Mouse (Mus musculus): ENCODE results near the gene Mymx. TPM values are rescaled to one million over a fixed set of nuclear protein-coding genes. Genes with fewer than 3 reads are reported as not detected.
"Not testable (repeated sequence)": the region's sequence is repeated elsewhere in the genome, so short reads cannot be mapped to it uniquely, and the experiment has no call there.

Mymx gene
- polyA plus RNA-seq, 1 experiment, result 22.6 TPM

DNA sequence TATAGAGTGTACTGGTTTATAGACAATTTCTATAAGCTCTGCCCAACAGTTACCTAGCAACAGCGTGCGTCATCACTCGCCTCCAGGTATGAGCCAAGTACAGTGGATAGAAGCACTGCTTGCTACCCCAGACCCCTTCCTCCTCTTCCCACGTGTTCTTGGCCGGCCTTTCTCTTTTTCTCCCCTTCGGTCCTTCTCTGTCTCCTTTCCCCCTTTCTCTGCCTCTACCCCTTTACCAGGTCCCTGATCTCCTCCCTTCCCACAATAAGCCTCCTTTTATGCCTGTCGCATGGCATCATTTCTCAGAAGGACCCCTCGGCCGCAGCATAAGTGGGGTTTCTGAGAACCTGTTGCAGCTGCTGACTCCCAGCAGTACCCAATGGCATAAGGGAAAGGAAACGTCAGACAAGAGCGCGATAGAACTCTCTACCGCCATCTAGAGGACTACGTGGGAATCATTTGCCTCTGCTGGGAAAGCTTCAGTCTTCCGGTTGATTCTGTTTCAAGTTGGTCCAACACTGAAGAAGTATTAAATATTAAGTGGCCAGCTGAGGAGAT is 24.8 kb upstream of the Mymx start:
- no peaks in the 10 kb centered on the region for H3K27me3 ChIP-seq (ENCODE audit: control insufficient read depth, insufficient read depth, low read length, poor library complexity, severe bottlenecking)
- peak overlapping the region; percentile 47; the same call in 1 of the 2 replicates for H3K27ac ChIP-seq (ENCODE audit: insufficient read depth, low read length)
- peak overlapping the region; percentile 62 for H3K4me3 ChIP-seq (ENCODE audit: low read depth, low read length)
- no peaks in the 10 kb centered on the region for H3K36me3 ChIP-seq (ENCODE audit: control insufficient read depth, insufficient read depth, low read length, poor library complexity, severe bottlenecking)
- peak; percentile 18 for TF ChIP-seq POLR2A (IDR thresholded peaks at IDR 0.05; ENCODE audit: insufficient read depth, low read length)
- no peak for TF ChIP-seq EP300 (IDR thresholded peaks at IDR 0.05; ENCODE audit: insufficient read depth, low read depth, low read length)
- peak; percentile 65 for TF ChIP-seq CTCF (IDR thresholded peaks at IDR 0.05; ENCODE audit: low read depth, low read length)
- peak overlapping the region; percentile 35; the same call in 1 of the 2 replicates for H3K9ac ChIP-seq (ENCODE audit: low read depth, poor library complexity, severe bottlenecking)
- no peaks in the 10 kb centered on the region for H3K9me3 ChIP-seq (replicated peaks; ENCODE audit: control insufficient read depth, insufficient read depth, low read length, poor library complexity, severe bottlenecking)
- H3K4me1 ChIP-seq (ENCODE audit: control insufficient read depth, insufficient read depth, low read length), result peaks cover 7% of the 10 kb centered on the region

DNA sequence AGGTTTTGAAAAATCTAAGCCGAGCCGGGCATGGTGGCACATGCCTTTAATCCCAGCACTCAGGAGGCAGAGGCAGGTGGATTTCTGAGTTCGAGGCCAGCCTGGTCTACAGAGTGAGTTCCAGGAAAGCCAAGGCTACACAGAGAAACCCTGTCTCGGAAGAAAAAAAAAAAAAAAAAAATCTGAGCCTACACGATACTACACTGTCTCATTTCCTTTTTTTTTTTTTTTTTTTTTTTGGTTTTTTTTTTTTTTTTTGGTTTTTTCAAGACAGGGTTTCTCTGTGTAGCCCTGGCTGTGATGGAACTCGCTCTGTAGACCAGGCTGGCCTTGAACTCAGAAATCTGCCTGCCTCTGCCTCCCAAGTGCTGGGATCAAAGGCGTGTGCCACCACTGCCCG is 21.5 kb upstream of the Mymx start:
- H3K27me3 ChIP-seq (ENCODE audit: control insufficient read depth, insufficient read depth, low read length, poor library complexity, severe bottlenecking); H3K9ac ChIP-seq (ENCODE audit: low read depth, poor library complexity, severe bottlenecking); H3K4me1 ChIP-seq (ENCODE audit: control insufficient read depth, insufficient read depth, low read length); H3K36me3 ChIP-seq (ENCODE audit: control insufficient read depth, insufficient read depth, low read length, poor library complexity, severe bottlenecking); H3K9me3 ChIP-seq (replicated peaks; ENCODE audit: control insufficient read depth, insufficient read depth, low read length, poor library complexity, severe bottlenecking); H3K27ac ChIP-seq (ENCODE audit: insufficient read depth, low read length); H3K4me3 ChIP-seq (ENCODE audit: low read depth, low read length): not testable (repeated sequence)

DNA sequence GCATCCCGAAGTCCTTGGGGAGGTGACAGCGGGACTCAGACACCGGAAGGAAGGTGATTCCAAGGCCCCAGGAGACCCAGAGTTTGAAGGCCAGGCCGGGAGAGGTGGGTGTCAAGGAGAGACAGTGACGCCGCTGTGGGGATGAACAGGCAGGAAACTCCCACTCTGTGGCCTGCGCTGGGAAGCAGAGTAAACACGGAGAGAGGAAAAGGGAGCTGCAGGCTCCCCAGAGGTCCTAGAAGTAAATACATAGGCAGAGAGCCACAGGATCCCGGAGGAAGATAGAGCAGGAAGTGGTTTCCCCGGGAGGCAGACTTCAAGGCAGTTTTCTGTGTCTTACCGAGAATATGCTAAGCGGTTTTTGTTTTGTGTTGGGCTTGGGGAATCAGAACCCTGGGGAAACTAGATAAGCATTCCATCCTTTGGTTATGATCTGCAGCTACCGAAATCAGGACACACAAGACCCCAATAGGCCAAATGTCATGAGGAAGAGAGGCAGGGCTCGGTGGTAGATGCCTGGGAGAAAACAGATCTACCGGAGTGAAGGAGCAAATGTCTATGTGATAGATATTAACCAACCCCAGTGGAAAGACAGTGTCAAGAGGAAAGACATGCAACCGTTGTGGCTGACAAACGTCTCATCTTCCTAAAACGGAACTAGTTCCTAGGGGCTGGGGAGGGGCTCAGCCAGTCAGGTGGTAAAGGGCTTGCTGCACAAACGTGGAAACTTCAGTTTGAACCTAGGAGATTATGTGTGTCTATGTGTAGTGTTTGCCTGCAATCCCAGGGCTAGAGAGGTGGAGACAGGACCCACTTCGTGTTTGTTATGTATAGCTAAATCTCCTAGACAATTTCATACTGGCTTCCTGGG is 17.7 kb upstream of the Mymx start:
- Histone ChIP-seq H3K9ac (ENCODE audit: low read depth, poor library complexity, severe bottlenecking) (peak overlapping the region; percentile 40), H3K27ac (ENCODE audit: insufficient read depth, low read length) (peak overlapping the region; percentile 89), H3K4me1 (ENCODE audit: control insufficient read depth, insufficient read depth, low read length) (peaks cover 5% of the 10 kb centered on the region), H3K27me3 (ENCODE audit: control insufficient read depth, insufficient read depth, low read length, poor library complexity, severe bottlenecking) (no peaks in the 10 kb centered on the region), H3K4me3 (ENCODE audit: low read depth, low read length) (peak overlapping the region; percentile 54), H3K9me3 (replicated peaks; ENCODE audit: control insufficient read depth, insufficient read depth, low read length, poor library complexity, severe bottlenecking) (no peaks in the 10 kb centered on the region), H3K36me3 (ENCODE audit: control insufficient read depth, insufficient read depth, low read length, poor library complexity, severe bottlenecking) (no peaks in the 10 kb centered on the region)
- TF ChIP-seq POLR2A (IDR thresholded peaks at IDR 0.05; ENCODE audit: insufficient read depth, low read length), result no peak
- TF ChIP-seq CTCF (IDR thresholded peaks at IDR 0.05; ENCODE audit: low read depth, low read length), result no peak
- no peak for TF ChIP-seq EP300 (IDR thresholded peaks at IDR 0.05; ENCODE audit: insufficient read depth, low read depth, low read length)

DNA sequence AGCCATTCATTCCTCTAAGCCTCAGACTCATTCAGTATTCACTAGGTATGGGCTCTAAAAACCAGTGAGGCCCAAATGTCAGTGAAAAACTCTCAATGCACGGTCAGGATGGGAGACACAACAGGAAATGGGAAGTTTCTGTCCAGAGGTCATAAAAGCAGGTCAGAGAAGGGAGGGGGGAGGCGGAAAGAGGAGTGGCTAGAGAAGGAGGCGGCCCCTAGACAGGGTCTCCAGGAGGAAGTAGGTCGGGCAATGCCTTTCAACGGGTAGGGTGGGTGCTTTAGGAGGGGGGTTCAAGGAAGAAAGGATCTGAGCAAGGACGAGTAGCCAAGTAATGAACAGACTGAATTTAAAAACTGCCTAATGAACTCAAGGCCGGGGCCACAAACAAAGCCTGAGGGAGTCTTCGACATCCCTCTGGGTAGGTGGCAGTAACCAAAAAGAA is 17.1 kb upstream of the Mymx start:
- TF ChIP-seq EP300 (IDR thresholded peaks at IDR 0.05; ENCODE audit: insufficient read depth, low read depth, low read length) (no peak), POLR2A (IDR thresholded peaks at IDR 0.05; ENCODE audit: insufficient read depth, low read length) (no peak)
- peak overlapping the region; percentile 89 for H3K27ac ChIP-seq (ENCODE audit: insufficient read depth, low read length)
- no peaks in the 10 kb centered on the region for H3K9me3 ChIP-seq (replicated peaks; ENCODE audit: control insufficient read depth, insufficient read depth, low read length, poor library complexity, severe bottlenecking)
- H3K36me3 ChIP-seq (ENCODE audit: control insufficient read depth, insufficient read depth, low read length, poor library complexity, severe bottlenecking), result no peaks in the 10 kb centered on the region
- H3K4me1 ChIP-seq (ENCODE audit: control insufficient read depth, insufficient read depth, low read length), result peaks cover 5% of the 10 kb centered on the region
- peak overlapping the region; percentile 54 for H3K4me3 ChIP-seq (ENCODE audit: low read depth, low read length)
- H3K9ac ChIP-seq (ENCODE audit: low read depth, poor library complexity, severe bottlenecking), result peak overlapping the region; percentile 40
- H3K27me3 ChIP-seq (ENCODE audit: control insufficient read depth, insufficient read depth, low read length, poor library complexity, severe bottlenecking), result no peaks in the 10 kb centered on the region

DNA sequence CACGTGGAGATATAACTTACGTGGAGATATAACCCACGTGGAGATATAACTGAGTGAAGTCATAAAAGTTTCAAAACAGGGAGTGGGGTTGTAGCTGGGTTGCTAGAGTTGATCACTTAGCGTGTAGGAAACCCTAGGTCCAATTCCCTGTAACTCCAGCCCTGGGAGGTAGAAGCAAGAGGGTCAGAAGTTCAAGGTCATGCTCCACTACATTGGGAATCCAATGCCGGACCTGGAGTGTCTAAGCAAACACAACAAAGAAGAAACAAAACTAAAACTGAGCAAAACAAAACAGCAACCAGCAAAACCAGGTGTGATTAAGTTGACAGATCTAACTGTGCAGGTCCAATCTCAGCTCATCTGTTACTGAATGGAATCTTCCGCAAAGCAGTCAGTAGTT is 15.8 kb upstream of the Mymx start:
- TF ChIP-seq POLR2A (IDR thresholded peaks at IDR 0.05; ENCODE audit: insufficient read depth, low read length) (no peak), EP300 (IDR thresholded peaks at IDR 0.05; ENCODE audit: insufficient read depth, low read depth, low read length) (no peak), CTCF (IDR thresholded peaks at IDR 0.05; ENCODE audit: low read depth, low read length) (no peak)
- Histone ChIP-seq H3K4me1 (ENCODE audit: control insufficient read depth, insufficient read depth, low read length) (peaks cover 5% of the 10 kb centered on the region), H3K36me3 (ENCODE audit: control insufficient read depth, insufficient read depth, low read length, poor library complexity, severe bottlenecking) (no peaks in the 10 kb centered on the region), H3K4me3 (ENCODE audit: low read depth, low read length) (no peak overlapping the region), H3K9ac (ENCODE audit: low read depth, poor library complexity, severe bottlenecking) (no peak overlapping the region), H3K27me3 (ENCODE audit: control insufficient read depth, insufficient read depth, low read length, poor library complexity, severe bottlenecking) (no peaks in the 10 kb centered on the region), H3K27ac (ENCODE audit: insufficient read depth, low read length) (peak overlapping the region; percentile 91), H3K9me3 (replicated peaks; ENCODE audit: control insufficient read depth, insufficient read depth, low read length, poor library complexity, severe bottlenecking) (no peaks in the 10 kb centered on the region)

DNA sequence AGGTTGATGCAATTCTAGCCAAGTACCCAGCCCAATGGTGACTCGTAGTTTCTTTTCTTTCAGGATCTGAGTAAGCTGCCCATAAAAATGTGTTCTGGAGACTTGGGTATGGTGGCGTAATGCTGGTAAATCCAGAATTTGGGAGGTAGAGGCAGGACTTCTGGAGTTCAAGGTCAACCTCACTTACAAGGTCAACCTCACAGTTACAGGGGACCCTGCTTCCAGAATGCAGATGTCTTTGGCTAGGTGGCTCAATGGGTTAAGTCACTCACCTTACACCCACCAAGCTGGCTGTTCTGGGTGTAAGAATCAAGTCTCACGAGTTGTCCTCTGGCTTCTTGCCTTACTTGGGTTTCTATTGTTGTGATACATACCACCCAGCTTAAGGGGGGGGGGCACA is 14.8 kb upstream of the Mymx start:
- Histone ChIP-seq H3K9me3 (replicated peaks; ENCODE audit: control insufficient read depth, insufficient read depth, low read length, poor library complexity, severe bottlenecking) (no peaks in the 10 kb centered on the region), H3K27ac (ENCODE audit: insufficient read depth, low read length) (peak overlapping the region; percentile 91), H3K9ac (ENCODE audit: low read depth, poor library complexity, severe bottlenecking) (no peak overlapping the region), H3K4me1 (ENCODE audit: control insufficient read depth, insufficient read depth, low read length) (peaks cover 8% of the 10 kb centered on the region), H3K27me3 (ENCODE audit: control insufficient read depth, insufficient read depth, low read length, poor library complexity, severe bottlenecking) (no peaks in the 10 kb centered on the region), H3K4me3 (ENCODE audit: low read depth, low read length) (no peak overlapping the region), H3K36me3 (ENCODE audit: control insufficient read depth, insufficient read depth, low read length, poor library complexity, severe bottlenecking) (no peaks in the 10 kb centered on the region)
- TF ChIP-seq POLR2A (IDR thresholded peaks at IDR 0.05; ENCODE audit: insufficient read depth, low read length) (no peak), CTCF (IDR thresholded peaks at IDR 0.05; ENCODE audit: low read depth, low read length) (no peak), EP300 (IDR thresholded peaks at IDR 0.05; ENCODE audit: insufficient read depth, low read depth, low read length) (no peak)
